Mouse (Mus musculus): ENCODE data around the gene Nek10. TPM values are rescaled to one million over a fixed set of nuclear protein-coding genes. Genes with fewer than 3 reads are reported as not detected.

The Nek10 gene
- polyA plus RNA-seq, 1 experiment from 2014 or later: 0.03 TPM

DNA sequence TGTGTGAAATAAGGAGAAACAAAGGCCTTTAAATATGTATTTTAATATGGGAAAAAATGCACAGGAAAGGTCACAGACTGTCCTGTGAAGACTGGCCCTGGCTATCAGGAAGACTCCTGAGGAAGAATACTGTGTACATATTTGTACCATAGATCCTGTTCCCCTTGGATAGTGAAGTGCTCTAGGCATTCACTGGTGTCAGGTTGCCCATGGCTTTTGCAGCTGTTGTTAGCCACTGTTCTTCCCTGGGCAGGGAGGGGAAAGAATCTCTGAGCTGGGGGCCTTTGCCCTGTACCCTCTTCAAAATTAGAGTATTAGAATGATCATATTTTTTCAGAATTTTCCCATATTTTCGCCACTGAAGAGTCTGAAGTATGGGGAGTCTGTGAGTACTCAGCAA is 30.3 kb downstream of the Nek10 start:
- WGBS: 71% methylated on average over 1 of the region's 1 CpGs
- ATAC-seq (replicated peaks; ENCODE audit: insufficient number of reproducible peaks, insufficient read depth, low FRiP score, low read depth): no peak
- H3K4me3 ChIP-seq: no peak overlapping the region

GRCm38 (mm10) chr14:14834266-14834665 is 31.1 kb downstream of the Nek10 start:
- no peak overlapping the region for H3K4me3 ChIP-seq
- no peaks in the 10 kb centered on the region for H3K27me3 ChIP-seq
- no peak overlapping the region for H3K27ac ChIP-seq
- WGBS: 76% methylated on average over 2 of the region's 2 CpGs
- H3K9ac ChIP-seq: no peak overlapping the region
- no peak for ATAC-seq (replicated peaks; ENCODE audit: insufficient number of reproducible peaks, insufficient read depth, low FRiP score, low read depth)
- peaks cover 9% of the 10 kb centered on the region for H3K4me1 ChIP-seq (replicated peaks)
- no peak overlapping the region for H3K4me2 ChIP-seq
- no peaks in the 10 kb centered on the region for H3K36me3 ChIP-seq
- no peaks in the 10 kb centered on the region for H3K9me3 ChIP-seq (replicated peaks)

More for the DNA sequence above, 30.3 kb downstream of the Nek10 start:
- no peaks in the 10 kb centered on the region for H3K27me3 ChIP-seq
- H3K4me2 ChIP-seq: no peak overlapping the region
- H3K4me1 ChIP-seq (replicated peaks): peaks cover 9% of the 10 kb centered on the region
- H3K9ac ChIP-seq: no peak overlapping the region
- H3K9me3 ChIP-seq (replicated peaks): no peaks in the 10 kb centered on the region
- no peaks in the 10 kb centered on the region for H3K36me3 ChIP-seq
- H3K27ac ChIP-seq: no peak overlapping the region

GRCm38 (mm10) chr14:14837627-14838026 is 34.4 kb downstream of the Nek10 start:
- H3K4me1 ChIP-seq (replicated peaks): peaks cover 7% of the 10 kb centered on the region
- no peaks in the 10 kb centered on the region for H3K27me3 ChIP-seq
- no peak overlapping the region for H3K27ac ChIP-seq
- H3K9ac ChIP-seq: no peak overlapping the region
- WGBS: 64% methylated on average over 4 of the region's 4 CpGs
- no peaks in the 10 kb centered on the region for H3K9me3 ChIP-seq (replicated peaks)
- H3K36me3 ChIP-seq: no peaks in the 10 kb centered on the region
- no peak for ATAC-seq (replicated peaks; ENCODE audit: insufficient number of reproducible peaks, insufficient read depth, low FRiP score, low read depth)
- no peak overlapping the region for H3K4me2 ChIP-seq
- no peak overlapping the region for H3K4me3 ChIP-seq

GRCm38 (mm10) chr14:14838109-14838508 is 34.9 kb downstream of the Nek10 start:
- H3K36me3 ChIP-seq: no peaks in the 10 kb centered on the region

GRCm38 (mm10) chr14:14842734-14843530 is 39.7 kb downstream of the Nek10 start:
- no peak overlapping the region for H3K9ac ChIP-seq
- WGBS: 76% methylated on average over 8 of the region's 8 CpGs
- no peak overlapping the region for H3K27ac ChIP-seq
- no peak overlapping the region for H3K4me2 ChIP-seq
- no peak for ATAC-seq (replicated peaks; ENCODE audit: insufficient number of reproducible peaks, insufficient read depth, low FRiP score, low read depth)
- H3K36me3 ChIP-seq: no peaks in the 10 kb centered on the region
- H3K27me3 ChIP-seq: no peaks in the 10 kb centered on the region
- no peak overlapping the region for H3K4me3 ChIP-seq
- H3K4me1 ChIP-seq (replicated peaks): no peaks in the 10 kb centered on the region
- no peaks in the 10 kb centered on the region for H3K9me3 ChIP-seq (replicated peaks)

More at GRCm38 (mm10) chr14:14838109-14838508, 34.9 kb downstream of the Nek10 start:
- no peaks in the 10 kb centered on the region for H3K27me3 ChIP-seq
- peaks cover 3% of the 10 kb centered on the region; the same call in 1 of the 2 replicates for H3K4me1 ChIP-seq (replicated peaks)
- H3K9ac ChIP-seq: no peak overlapping the region
- ATAC-seq (replicated peaks; ENCODE audit: insufficient number of reproducible peaks, insufficient read depth, low FRiP score, low read depth): no peak
- WGBS: 40% methylated on average over 1 of the region's 1 CpGs
- H3K9me3 ChIP-seq (replicated peaks): no peaks in the 10 kb centered on the region
- H3K4me3 ChIP-seq: no peak overlapping the region
- no peak overlapping the region for H3K27ac ChIP-seq
- no peak overlapping the region for H3K4me2 ChIP-seq

GRCm38 (mm10) chr14:14852838-14853237 is 49.6 kb downstream of the Nek10 start:
- no peak for ATAC-seq (replicated peaks; ENCODE audit: insufficient number of reproducible peaks, insufficient read depth, low FRiP score, low read depth)
- no peak overlapping the region for H3K9ac ChIP-seq
- no peak overlapping the region for H3K4me3 ChIP-seq
- H3K36me3 ChIP-seq: no peaks in the 10 kb centered on the region
- H3K27ac ChIP-seq: no peak overlapping the region
- 14% methylated on average over 3 of the region's 3 CpGs for WGBS
- H3K9me3 ChIP-seq (replicated peaks): no peaks in the 10 kb centered on the region
- no peaks in the 10 kb centered on the region for H3K4me1 ChIP-seq (replicated peaks)
- no peak overlapping the region for H3K4me2 ChIP-seq
- no peaks in the 10 kb centered on the region for H3K27me3 ChIP-seq

GRCm38 (mm10) chr14:14860331-14860730 is 57.1 kb downstream of the Nek10 start:
- 78% methylated on average over 3 of the region's 3 CpGs for WGBS
- Histone ChIP-seq H3K4me3 (no peak overlapping the region), H3K27me3 (no peaks in the 10 kb centered on the region), H3K9ac (no peak overlapping the region), H3K9me3 (replicated peaks) (no peaks in the 10 kb centered on the region), H3K36me3 (no peaks in the 10 kb centered on the region), H3K27ac (no peak overlapping the region), H3K4me2 (no peak overlapping the region), H3K4me1 (replicated peaks) (no peaks in the 10 kb centered on the region)
- no peak for ATAC-seq (replicated peaks; ENCODE audit: insufficient number of reproducible peaks, insufficient read depth, low FRiP score, low read depth)

DNA sequence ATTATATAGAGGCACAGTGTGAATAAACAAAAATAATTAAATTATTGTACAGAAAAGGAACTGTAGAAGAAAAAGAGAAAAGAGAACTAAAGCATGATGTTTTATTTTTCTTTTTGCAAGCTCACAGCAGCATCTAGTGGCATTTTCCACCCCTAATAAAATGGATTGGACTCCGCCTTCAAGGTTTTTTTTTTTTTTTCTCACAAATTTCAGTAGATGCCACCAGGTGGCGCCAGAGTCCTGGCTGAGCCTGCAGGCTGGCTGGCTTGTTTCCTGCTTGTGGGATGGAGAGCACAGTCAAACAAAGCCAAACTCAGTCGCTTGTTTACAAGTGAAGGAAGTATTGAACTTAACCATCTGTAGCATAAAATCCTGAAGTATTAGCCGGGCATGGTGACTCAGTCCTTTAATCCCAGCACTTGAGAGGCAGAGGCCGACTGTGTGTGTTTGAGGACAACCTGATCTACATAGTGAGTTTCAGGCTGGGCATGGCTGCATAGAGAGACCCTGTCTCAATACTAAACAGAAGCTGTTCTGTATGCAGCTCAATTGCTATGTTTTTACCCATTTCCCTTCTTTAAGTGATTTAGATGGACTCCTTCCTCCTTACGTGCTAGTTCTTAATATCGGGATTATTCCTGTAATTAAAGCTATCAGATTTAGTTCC is 60.6 kb downstream of the Nek10 start:
- no peaks in the 10 kb centered on the region for H3K4me1 ChIP-seq (replicated peaks)
- ATAC-seq (replicated peaks; ENCODE audit: insufficient number of reproducible peaks, insufficient read depth, low FRiP score, low read depth): no peak
- H3K36me3 ChIP-seq: no peaks in the 10 kb centered on the region
- H3K9me3 ChIP-seq (replicated peaks): no peaks in the 10 kb centered on the region
- no peaks in the 10 kb centered on the region for H3K27me3 ChIP-seq
- no peak overlapping the region for H3K9ac ChIP-seq
- no peak overlapping the region for H3K4me3 ChIP-seq
- 25% methylated on average over 7 of the region's 7 CpGs for WGBS
- H3K27ac ChIP-seq: no peak overlapping the region
- H3K4me2 ChIP-seq: no peak overlapping the region

GRCm38 (mm10) chr14:14869239-14869638 is 66.0 kb downstream of the Nek10 start:
- no peak overlapping the region for H3K4me3 ChIP-seq
- H3K9ac ChIP-seq: no peak overlapping the region
- no peak overlapping the region for H3K27ac ChIP-seq
- no peaks in the 10 kb centered on the region for H3K36me3 ChIP-seq
- WGBS: 59% methylated on average over 2 of the region's 2 CpGs
- ATAC-seq (replicated peaks; ENCODE audit: insufficient number of reproducible peaks, insufficient read depth, low FRiP score, low read depth): no peak
- H3K4me1 ChIP-seq (replicated peaks): no peaks in the 10 kb centered on the region
- H3K9me3 ChIP-seq (replicated peaks): no peaks in the 10 kb centered on the region
- H3K4me2 ChIP-seq: no peak overlapping the region
- H3K27me3 ChIP-seq: no peaks in the 10 kb centered on the region

- no peaks in the 10 kb centered on the region for H3K4me1 ChIP-seq (replicated peaks)
- H3K27me3 ChIP-seq: no peaks in the 10 kb centered on the region
- no peak overlapping the region for H3K27ac ChIP-seq
- H3K9ac ChIP-seq: no peak overlapping the region
- no peak overlapping the region for H3K4me2 ChIP-seq
- H3K4me3 ChIP-seq: no peak overlapping the region
- H3K9me3 ChIP-seq (replicated peaks): no peaks in the 10 kb centered on the region
- H3K36me3 ChIP-seq: no peaks in the 10 kb centered on the region
- 73% methylated on average over 2 of the region's 2 CpGs for WGBS
- ATAC-seq (replicated peaks; ENCODE audit: insufficient number of reproducible peaks, insufficient read depth, low FRiP score, low read depth): no peak
These were observed 66.8 kb downstream of the Nek10 start for GRCm38 (mm10) chr14:14870059-14870458.

DNA sequence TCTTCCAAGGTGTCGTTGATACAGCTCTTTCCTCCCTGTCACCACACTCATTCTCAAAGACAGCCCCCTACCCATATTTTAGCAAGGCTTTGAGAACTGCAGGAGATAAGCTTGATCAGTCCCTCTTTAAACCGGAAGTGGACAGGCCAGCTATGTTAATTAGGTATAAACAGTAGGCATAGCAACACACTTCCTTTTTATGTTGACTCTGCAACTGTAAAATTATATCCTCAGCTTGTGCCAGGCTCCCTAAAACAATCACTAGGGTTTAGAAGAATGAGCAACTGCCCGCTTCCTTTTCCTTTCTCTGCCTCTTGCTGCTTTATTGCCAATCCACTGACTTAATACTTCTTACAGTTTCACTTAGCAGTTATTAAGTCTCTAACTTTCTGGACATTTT is 67.2 kb downstream of the Nek10 start:
- Histone ChIP-seq H3K9ac (no peak overlapping the region), H3K27me3 (no peaks in the 10 kb centered on the region), H3K27ac (no peak overlapping the region), H3K4me1 (replicated peaks) (no peaks in the 10 kb centered on the region), H3K4me2 (no peak overlapping the region), H3K36me3 (no peaks in the 10 kb centered on the region), H3K4me3 (no peak overlapping the region), H3K9me3 (replicated peaks) (no peaks in the 10 kb centered on the region)
- ATAC-seq (replicated peaks; ENCODE audit: insufficient number of reproducible peaks, insufficient read depth, low FRiP score, low read depth): no peak
- 52% methylated on average over 3 of the region's 3 CpGs for WGBS

GRCm38 (mm10) chr14:14871121-14871520 is 67.9 kb downstream of the Nek10 start:
- no peak overlapping the region for H3K27ac ChIP-seq
- ATAC-seq (replicated peaks; ENCODE audit: insufficient number of reproducible peaks, insufficient read depth, low FRiP score, low read depth): no peak
- H3K4me2 ChIP-seq: no peak overlapping the region
- no peaks in the 10 kb centered on the region for H3K4me1 ChIP-seq (replicated peaks)
- H3K9me3 ChIP-seq (replicated peaks): no peaks in the 10 kb centered on the region
- no peaks in the 10 kb centered on the region for H3K27me3 ChIP-seq
- 83% methylated on average over 1 of the region's 1 CpGs for WGBS
- no peaks in the 10 kb centered on the region for H3K36me3 ChIP-seq
- H3K4me3 ChIP-seq: no peak overlapping the region
- H3K9ac ChIP-seq: no peak overlapping the region
